Mouse (Mus musculus) C2C12 (cell line): ENCODE results near the gene Hipk2.

Experiments
- MYOD1 ChIP-seq: IDR thresholded peaks from one replicate; pipeline ENCODE4 v1.6.1; 2011; ENCODE audit warnings: low read depth; ENCODE audit not compliant: control insufficient read depth, insufficient read length
- USF1 ChIP-seq: IDR thresholded peaks from one replicate; pipeline ENCODE4 v1.6.1; 2011; ENCODE audit warnings: low read depth, mild to moderate bottlenecking, control low read depth, moderate library complexity

- no peak for TF ChIP-seq USF1
- TF ChIP-seq MYOD1 = no peak
Observed at GRCm38 (mm10) chr6:38797548-38797947, 78.4 kb downstream of the Hipk2 start.
